Mouse (Mus musculus): ENCODE measurements around the gene Stag2. TPM values are rescaled to one million over a fixed set of nuclear protein-coding genes. Genes with fewer than 3 reads are reported as not detected.
A peak's percentile ranks its signal among the peaks of the same experiment; 100 is the strongest.

Stag2 gene
- polyA plus RNA-seq, 1 experiment from 2014 or later: 34.7 TPM

- peak; percentile 18 for DNase-seq
- Histone ChIP-seq H3K9me3 (ENCODE audit: control insufficient read depth, low read length) (no peaks in the 10 kb centered on the region), H3K27ac (replicated peaks; ENCODE audit: low read depth, low read length) (no peak overlapping the region), H3K27me3 (ENCODE audit: control insufficient read depth, insufficient read depth, low read length) (no peaks in the 10 kb centered on the region), H3K36me3 (ENCODE audit: control insufficient read depth, insufficient read depth, low read length) (no peaks in the 10 kb centered on the region), H3K4me3 (replicated peaks; ENCODE audit: low read depth, low read length) (no peak overlapping the region), H3K9ac (replicated peaks; ENCODE audit: low read length) (no peak overlapping the region), H3K4me1 (ENCODE audit: control insufficient read depth, insufficient read depth, low read length) (no peaks in the 10 kb centered on the region), H3K4me2 (ENCODE audit: low read length) (no peak overlapping the region)
- ATAC-seq (ENCODE audit: low FRiP score, low TSS enrichment): no peak
- 32% methylated on average over 5 of the region's 5 CpGs for WGBS
Observed at GRCm38 (mm10) chrX:42320424-42320823, 171.3 kb downstream of the Stag2 start.

DNA sequence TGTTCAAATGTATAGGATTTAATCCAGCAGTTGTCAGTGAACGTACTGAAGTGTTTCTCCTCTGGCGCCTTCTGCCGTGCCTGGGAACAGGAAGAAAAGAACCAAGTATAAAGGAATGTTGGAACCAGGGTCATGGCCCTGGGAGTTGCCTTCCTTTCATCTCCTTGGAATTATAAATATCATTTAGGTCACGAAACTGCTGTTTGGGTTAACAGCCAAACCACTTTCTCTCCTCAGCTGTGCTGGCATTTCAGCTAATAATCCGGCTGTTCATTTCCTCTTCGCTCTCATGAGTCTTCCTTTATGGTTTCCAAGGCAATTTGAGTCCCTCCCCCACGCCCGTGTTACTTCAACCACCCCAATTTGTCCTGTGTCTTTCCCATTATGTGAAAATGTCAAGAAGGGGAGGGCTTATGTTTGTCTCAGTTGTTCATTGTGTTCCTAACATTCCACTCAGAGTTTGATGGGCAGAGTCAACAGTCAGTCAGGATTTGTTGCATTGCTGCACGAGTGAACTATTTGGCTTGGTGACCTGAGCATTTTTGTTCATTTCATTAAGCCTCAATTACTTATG lies 172.2 kb downstream of the Stag2 start:
- no peak overlapping the region for H3K4me2 ChIP-seq (ENCODE audit: low read length)
- H3K9ac ChIP-seq (replicated peaks; ENCODE audit: low read length): no peak overlapping the region
- no peaks in the 10 kb centered on the region for H3K36me3 ChIP-seq (ENCODE audit: control insufficient read depth, insufficient read depth, low read length)
- DNase-seq: no peak
- H3K4me1 ChIP-seq (ENCODE audit: control insufficient read depth, insufficient read depth, low read length): no peaks in the 10 kb centered on the region
- no peak overlapping the region for H3K4me3 ChIP-seq (replicated peaks; ENCODE audit: low read depth, low read length)
- no peak overlapping the region for H3K27ac ChIP-seq (replicated peaks; ENCODE audit: low read depth, low read length)
- no peaks in the 10 kb centered on the region for H3K27me3 ChIP-seq (ENCODE audit: control insufficient read depth, insufficient read depth, low read length)
- no peaks in the 10 kb centered on the region for H3K9me3 ChIP-seq (ENCODE audit: control insufficient read depth, low read length)
- ATAC-seq (ENCODE audit: low FRiP score, low TSS enrichment): no peak
- 26% methylated on average over 9 of the region's 9 CpGs for WGBS

GRCm38 (mm10) chrX:42324848-42325247 lies 175.7 kb downstream of the Stag2 start:
- H3K9me3 ChIP-seq (ENCODE audit: control insufficient read depth, low read length): no peaks in the 10 kb centered on the region
- ATAC-seq (ENCODE audit: low FRiP score, low TSS enrichment): no peak
- no peak overlapping the region for H3K4me2 ChIP-seq (ENCODE audit: low read length)
- no peak overlapping the region for H3K4me3 ChIP-seq (replicated peaks; ENCODE audit: low read depth, low read length)
- no peaks in the 10 kb centered on the region for H3K36me3 ChIP-seq (ENCODE audit: control insufficient read depth, insufficient read depth, low read length)
- no peak overlapping the region for H3K9ac ChIP-seq (replicated peaks; ENCODE audit: low read length)
- WGBS: 55% methylated on average over 3 of the region's 3 CpGs
- H3K4me1 ChIP-seq (ENCODE audit: control insufficient read depth, insufficient read depth, low read length): no peaks in the 10 kb centered on the region
- no peak for DNase-seq
- no peaks in the 10 kb centered on the region for H3K27me3 ChIP-seq (ENCODE audit: control insufficient read depth, insufficient read depth, low read length)
- H3K27ac ChIP-seq (replicated peaks; ENCODE audit: low read depth, low read length): no peak overlapping the region

Other genes starting within 250 kb of the Stag2 start
- 109 and 121 TPM in 2 replicates for gene Thoc2, start 228.6 kb upstream of the Stag2 start, polyA plus RNA-seq (2014; fragmentation: Nextera tagmentation; extraction: Ambion mirVana)
- 15.7 and 17.6 TPM in 2 replicates for gene Xiap, start 89.6 kb upstream of the Stag2 start, polyA plus RNA-seq (2014; fragmentation: Nextera tagmentation; extraction: Ambion mirVana)